Mouse (Mus musculus): ENCODE results near the gene Ccdc42. TPM values are rescaled to one million over a fixed set of nuclear protein-coding genes. Genes with fewer than 3 reads are reported as not detected.

The Ccdc42 gene
- total RNA-seq, 2 experiments from 2014 or later = not detected

DNA sequence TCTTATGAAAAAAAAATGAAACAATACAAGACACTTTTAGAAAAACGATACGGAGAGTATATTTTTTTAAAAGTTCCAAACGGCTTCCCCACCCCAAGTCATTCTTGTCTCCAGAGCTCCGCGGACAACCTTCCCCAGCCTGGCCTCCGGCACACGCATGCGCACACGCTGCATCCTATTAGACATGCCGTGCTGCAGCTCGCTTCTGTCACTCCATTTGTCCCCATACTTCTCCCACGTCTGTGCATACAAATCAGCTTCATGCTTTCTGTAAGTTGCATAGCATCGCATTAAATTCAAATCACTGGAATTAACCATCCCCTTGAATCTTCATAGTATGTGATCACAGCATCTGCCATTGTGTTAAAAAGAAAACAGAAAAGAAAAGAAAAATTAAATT is 3.6 kb upstream of the Ccdc42 start:
- no peak for ATAC-seq (replicated peaks; ENCODE audit: low FRiP score, poor library complexity, severe bottlenecking)

DNA sequence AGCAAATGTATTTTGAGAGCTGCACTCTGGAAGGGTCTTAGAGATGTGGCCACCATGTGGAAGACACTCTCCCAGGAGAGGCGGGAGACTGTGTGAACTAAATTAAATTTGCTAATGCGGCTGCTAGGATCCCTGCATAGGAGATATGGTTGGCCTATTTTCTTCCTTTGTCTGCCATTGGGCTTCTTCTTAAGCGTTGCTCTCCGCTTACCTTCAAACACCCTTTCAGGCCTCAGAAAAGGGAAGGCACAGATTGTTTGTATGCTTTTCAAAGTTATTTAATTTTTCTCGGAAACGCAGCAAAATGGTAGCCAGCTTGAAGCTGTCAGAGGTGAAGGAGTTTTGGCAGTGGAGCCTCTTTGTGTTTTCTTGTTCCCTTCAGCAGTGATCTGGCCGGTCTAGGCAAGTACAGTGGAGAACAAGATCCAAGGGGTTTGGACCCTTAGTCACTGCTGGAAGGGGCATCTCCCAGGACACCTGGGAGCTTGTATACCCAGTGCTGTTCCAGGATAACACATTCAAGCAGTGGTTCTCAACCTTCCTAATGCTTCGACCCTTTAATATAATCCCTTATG is 2.8 kb upstream of the Ccdc42 start:
- ATAC-seq (replicated peaks; ENCODE audit: low FRiP score, poor library complexity, severe bottlenecking) = no peak

GRCm38 (mm10) chr11:68585890-68586289 is 931 bp upstream of the Ccdc42 start:
- ATAC-seq (replicated peaks; ENCODE audit: low FRiP score, poor library complexity, severe bottlenecking) = no peak

- no peak for ATAC-seq (replicated peaks; ENCODE audit: low FRiP score, poor library complexity, severe bottlenecking)
These were observed 2.4 kb downstream of the Ccdc42 start for GRCm38 (mm10) chr11:68589055-68589809.

GRCm38 (mm10) chr11:68591708-68592107 is 4.9 kb downstream of the Ccdc42 start:
- no peak for ATAC-seq (replicated peaks; ENCODE audit: low FRiP score, poor library complexity, severe bottlenecking)

GRCm38 (mm10) chr11:68593247-68593646 is 6.4 kb downstream of the Ccdc42 start:
- ATAC-seq (replicated peaks; ENCODE audit: low FRiP score, poor library complexity, severe bottlenecking) = no peak

- no peak for ATAC-seq (replicated peaks; ENCODE audit: low FRiP score, poor library complexity, severe bottlenecking)
These were observed 11.1 kb downstream of the Ccdc42 start for GRCm38 (mm10) chr11:68597912-68598311.

DNA sequence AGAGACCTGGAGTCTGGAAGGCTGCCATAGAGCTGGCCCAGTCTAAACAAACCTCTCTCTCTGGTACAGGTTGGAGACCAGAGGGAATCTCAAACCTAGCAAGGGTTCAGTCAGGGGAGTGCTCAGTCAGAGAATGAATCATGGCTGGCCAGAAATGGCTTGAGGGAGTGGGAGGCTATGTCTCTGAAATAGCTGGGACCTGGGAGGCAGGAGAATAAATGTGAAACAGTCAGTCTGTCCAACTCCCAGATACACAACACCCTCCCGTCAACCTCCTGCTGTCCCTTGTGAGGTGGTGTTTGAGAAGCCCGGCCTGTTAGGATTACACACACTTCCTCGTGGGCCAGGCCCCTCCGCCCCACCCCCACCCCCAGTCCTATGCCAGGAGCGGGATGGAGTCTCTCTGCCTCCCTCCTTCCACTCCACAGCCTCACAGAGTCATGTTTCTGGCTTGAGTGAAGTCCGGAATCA is 13.8 kb downstream of the Ccdc42 start:
- no peak for ATAC-seq (replicated peaks; ENCODE audit: low FRiP score, poor library complexity, severe bottlenecking)

DNA sequence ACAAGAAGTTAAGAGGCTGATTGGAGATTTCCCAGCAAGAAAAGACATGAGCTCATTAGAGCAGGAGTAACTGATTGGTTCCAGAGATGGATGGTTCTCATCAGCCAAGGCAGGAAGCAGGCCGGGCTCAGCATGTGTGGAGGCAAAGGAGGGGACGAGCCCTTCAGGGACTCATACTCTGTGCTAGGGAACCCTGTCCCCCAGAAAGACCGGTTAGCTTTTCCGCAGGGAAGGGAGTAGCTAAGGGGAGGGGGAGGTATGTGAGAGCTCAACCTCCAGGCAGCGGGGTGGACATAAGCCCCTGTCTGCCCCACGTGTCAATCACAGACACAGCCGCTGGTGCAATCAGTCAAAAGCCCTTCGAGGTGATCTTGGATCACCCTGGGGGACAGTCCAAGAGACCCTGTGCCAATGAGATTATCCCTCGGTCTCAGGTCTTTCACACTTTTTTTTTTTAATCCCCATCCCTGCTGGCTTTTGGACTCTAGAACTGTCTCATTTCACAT is 14.7 kb downstream of the Ccdc42 start:
- ATAC-seq (replicated peaks; ENCODE audit: low FRiP score, poor library complexity, severe bottlenecking) = no peak

GRCm38 (mm10) chr11:68602200-68602931 is 15.5 kb downstream of the Ccdc42 start:
- no peak for ATAC-seq (replicated peaks; ENCODE audit: low FRiP score, poor library complexity, severe bottlenecking)

GRCm38 (mm10) chr11:68607046-68607445 is 20.2 kb downstream of the Ccdc42 start:
- ATAC-seq (replicated peaks; ENCODE audit: low FRiP score, poor library complexity, severe bottlenecking) = no peak

- ATAC-seq (replicated peaks; ENCODE audit: low FRiP score, poor library complexity, severe bottlenecking) = no peak
These were observed 23.2 kb downstream of the Ccdc42 start for GRCm38 (mm10) chr11:68609910-68610566.

DNA sequence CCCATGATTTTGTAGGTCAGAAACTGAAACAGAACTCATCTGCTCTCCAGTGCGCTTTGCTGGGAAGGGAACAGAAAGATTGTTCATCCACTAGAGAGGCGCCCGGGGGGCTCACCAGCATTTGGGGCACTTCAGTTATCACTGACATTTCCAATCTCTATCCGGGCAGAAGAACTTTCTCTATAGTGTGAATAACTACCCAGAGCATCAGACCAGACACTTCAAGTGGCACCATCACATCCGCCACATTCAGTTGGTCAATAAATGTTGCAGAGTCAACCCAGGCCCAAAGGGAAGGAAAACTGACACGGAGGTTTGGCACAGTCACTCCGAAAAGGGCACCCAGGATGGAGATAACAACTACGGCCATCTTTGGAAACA is 23.7 kb downstream of the Ccdc42 start:
- ATAC-seq (replicated peaks; ENCODE audit: low FRiP score, poor library complexity, severe bottlenecking) = no peak

DNA sequence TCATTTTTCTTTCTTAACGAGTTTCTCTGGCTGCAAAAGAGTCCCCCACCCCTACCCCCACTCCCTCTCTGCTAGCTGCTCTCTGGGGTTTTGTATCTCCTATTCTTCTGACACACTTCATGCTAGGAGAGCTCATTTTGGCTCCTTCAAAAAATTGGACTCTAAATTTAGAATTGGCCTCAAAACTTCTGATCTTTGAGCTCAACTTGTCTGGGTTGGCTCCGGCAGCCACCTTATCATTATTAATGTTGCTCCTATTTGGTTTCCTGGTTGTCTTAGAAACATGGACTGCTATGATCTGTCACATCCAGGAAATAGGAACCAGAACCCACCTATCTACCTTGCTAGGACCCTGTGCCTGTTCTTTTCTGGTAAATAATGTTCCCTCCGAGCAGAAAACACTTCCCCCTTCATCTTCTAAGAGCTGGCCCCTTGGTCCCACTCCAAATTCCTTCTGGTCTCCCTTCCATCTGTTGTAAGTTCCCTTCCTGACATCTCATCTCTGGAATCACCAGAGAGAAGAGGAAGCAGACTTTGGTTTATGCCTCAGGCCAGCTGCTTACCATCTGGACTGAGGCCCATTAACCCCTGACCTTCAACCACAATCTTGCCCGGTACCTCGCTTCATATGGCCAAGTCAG is 26.4 kb downstream of the Ccdc42 start:
- ATAC-seq (replicated peaks; ENCODE audit: low FRiP score, poor library complexity, severe bottlenecking) = no peak

DNA sequence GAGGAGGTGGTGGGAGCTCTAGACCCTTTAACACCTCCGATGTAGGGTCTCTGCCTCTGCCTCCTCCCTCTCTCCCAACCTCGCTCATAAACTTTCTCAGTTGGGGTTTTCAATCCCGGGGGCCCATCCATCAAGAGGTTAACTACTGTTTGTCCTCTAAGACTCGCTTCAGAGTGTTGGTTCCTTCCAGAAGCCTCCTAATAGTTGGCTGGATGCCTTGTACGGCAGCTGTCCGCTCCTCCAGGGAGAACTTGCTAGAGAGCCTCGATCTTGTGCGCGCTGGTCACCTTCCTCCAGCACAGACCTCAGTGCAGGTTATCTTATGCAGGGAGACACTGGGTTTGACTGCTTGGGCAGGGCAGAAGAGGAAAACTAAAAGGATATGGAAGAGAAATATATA is 35.9 kb downstream of the Ccdc42 start:
- ATAC-seq (replicated peaks; ENCODE audit: low FRiP score, poor library complexity, severe bottlenecking) = no peak

- ATAC-seq (replicated peaks; ENCODE audit: low FRiP score, poor library complexity, severe bottlenecking) = no peak
These were observed 36.5 kb downstream of the Ccdc42 start for GRCm38 (mm10) chr11:68623225-68623870.

GRCm38 (mm10) chr11:68623871-68624258 is 37.0 kb downstream of the Ccdc42 start:
- ATAC-seq (replicated peaks; ENCODE audit: low FRiP score, poor library complexity, severe bottlenecking) = no peak

DNA sequence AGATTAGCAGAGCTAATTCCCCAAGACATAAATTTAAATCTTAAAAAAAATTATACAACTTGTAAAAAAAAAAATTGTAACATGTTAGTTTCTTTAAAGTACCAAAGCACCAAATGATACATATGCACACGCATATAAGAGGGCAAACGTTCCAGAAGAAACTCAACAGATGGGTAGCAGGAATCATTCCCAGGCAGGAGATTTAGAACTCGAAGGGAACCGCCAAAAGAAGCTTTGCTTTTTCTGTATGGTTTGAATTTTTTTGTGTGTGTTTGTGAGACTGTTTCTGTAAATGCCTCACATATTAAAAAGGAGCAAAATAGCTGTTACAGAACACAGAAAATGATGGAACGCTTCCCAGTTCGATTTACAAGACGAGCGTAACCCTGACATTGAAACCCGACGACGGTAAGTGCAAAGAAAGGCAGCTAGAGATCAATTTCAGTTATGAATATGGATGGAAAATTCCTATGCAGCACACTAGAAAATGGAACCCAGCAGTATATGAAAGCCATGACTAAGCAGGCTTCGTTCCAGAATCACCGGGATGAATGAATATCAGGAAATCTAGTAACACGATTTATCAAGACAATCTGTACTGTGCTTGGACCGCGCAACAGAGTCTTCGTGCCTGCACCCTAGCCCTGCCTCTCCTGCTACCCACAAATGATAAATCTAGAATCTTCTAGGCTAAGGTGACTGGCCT is 44.9 kb downstream of the Ccdc42 start:
- ATAC-seq (replicated peaks; ENCODE audit: low FRiP score, poor library complexity, severe bottlenecking) = no peak

All from erythroid progenitor cell, adult 5-6 weeks (primary cell).